Mouse (Mus musculus) liver, adult 2 months (tissue): ENCODE results near the gene Cma2. TPM values are rescaled to one million over a fixed set of nuclear protein-coding genes. Genes with fewer than 3 reads are reported as not detected.

Source experiments
- DNase-seq: peaks from one replicate; pipeline ENCODE4 v3.0.0-alpha.2; 2011; ENCODE audit warnings: low read depth, low spot score; ENCODE audit errors: extremely low read depth
- H3K27ac ChIP-seq: fragments of 200-500 bp; replicated peaks from 2 replicates; pipeline ENCODE4 v1.5.1; 2012; ENCODE audit warnings: low read depth, mild to moderate bottlenecking, control low read depth, inconsistent platforms, low read length; ENCODE audit not compliant: insufficient read depth
- H3K27me3 ChIP-seq: fragments of 200-500 bp; 2 replicates; pipeline ENCODE4 v1.6.1; 2012; ENCODE audit warnings: mild to moderate bottlenecking, moderate library complexity, low read length, inconsistent platforms; ENCODE audit not compliant: control insufficient read depth, insufficient read depth
- H3K36me3 ChIP-seq: fragments of 200-500 bp; 2 replicates; pipeline ENCODE4 v1.6.1; 2012; ENCODE audit warnings: low read length, inconsistent platforms; ENCODE audit not compliant: control insufficient read depth, insufficient read depth
- H3K4me1 ChIP-seq: fragments of 200-500 bp; 2 replicates; pipeline ENCODE4 v1.6.1; 2011; ENCODE audit warnings: low read length; ENCODE audit not compliant: control insufficient read depth, insufficient read depth
- H3K4me3 ChIP-seq: fragments of 200-500 bp; 2 replicates; pipeline ENCODE4 v1.5.1; 2011; ENCODE audit warnings: low read depth, mild to moderate bottlenecking, control low read depth, low read length, moderate library complexity; ENCODE audit not compliant: insufficient read depth
- H3K79me2 ChIP-seq: fragments of 200-500 bp; 2 replicates; pipeline ENCODE4 v1.6.1; 2012; ENCODE audit warnings: inconsistent platforms, mild to moderate bottlenecking, low read length, moderate library complexity; ENCODE audit not compliant: control insufficient read depth, insufficient read depth
- H3K9ac ChIP-seq: fragments of 200-500 bp; 2 replicates; pipeline ENCODE4 v1.6.1; 2012; ENCODE audit warnings: low read depth, mild to moderate bottlenecking, control low read depth, inconsistent platforms, low read length
- CTCF ChIP-seq: fragments of 200-500 bp; IDR thresholded peaks from 2 replicates; pipeline ENCODE4 v1.5.1; 2011; ENCODE audit warnings: low read depth, low read length, control low read depth
- POLR2A ChIP-seq: fragments of 200-500 bp; IDR thresholded peaks from 2 replicates; pipeline ENCODE4 v1.6.1; 2011; ENCODE audit warnings: low read length, control low read depth; ENCODE audit not compliant: insufficient read depth; ENCODE audit errors: extremely low read depth
- WGBS: fragments of 180-500 bp; shearing (Covaris S2); methylation state at CpG from one replicate; pipeline ENCODE4 v1.1.7; 2018; 5-methylcytosine and 5-hydroxymethylcytosine counted together
- polyA plus RNA-seq: library from polyadenylated mRNA; depleted of rRNA; stranded (reverse); fragments of >200 nt; gene quantifications from 2 replicates; pipeline ENCODE4 v1.2.3, GENCODE M21; 2012; rRNA removed
- total RNA-seq: library from RNA; depleted of rRNA; stranded (reverse); fragments of >200 nt; gene quantifications from 2 replicates; pipeline ENCODE4 v1.2.3, GENCODE M21; 2014; rRNA removed

The Cma2 gene
- total RNA-seq (not detected in 2 replicates), polyA plus RNA-seq (not detected in 2 replicates)

GRCm38 (mm10) chr14:55950346-55951030 lies at the start of gene Cma2:
Cma2 (plus strand) TSS chr14:55950980.
- no peaks in the 10 kb centered on the region for H3K27me3 ChIP-seq
- H3K4me1 ChIP-seq, result no peaks in the 10 kb centered on the region; the same call in 1 of the 2 replicates
- DNase-seq, result no peak
- no peak within 1 kb of the TSS for H3K9ac ChIP-seq
- H3K4me3 ChIP-seq, result no peak within 1 kb of the TSS
- H3K27ac ChIP-seq, result no peak within 1 kb of the TSS
- TF ChIP-seq CTCF, result no peak
- TF ChIP-seq POLR2A, result no peak
- H3K79me2 ChIP-seq, result no peaks in the 10 kb centered on the region
- H3K36me3 ChIP-seq, result no peaks in the 10 kb centered on the region
- WGBS, result 76% methylated on average over 6 of the region's 6 CpGs

- H3K9ac ChIP-seq, result no peak overlapping the region
- WGBS, result 7% methylated on average over 1 of the region's 1 CpGs
- H3K27me3 ChIP-seq, result no peaks in the 10 kb centered on the region
Observed at GRCm38 (mm10) chr14:55905518-55905917, 45.3 kb upstream of the Cma2 start.

GRCm38 (mm10) chr14:55913406-55913805 lies 37.4 kb upstream of the Cma2 start:
- TF ChIP-seq POLR2A (no peak), CTCF (no peak)

More at GRCm38 (mm10) chr14:55905518-55905917, 45.3 kb upstream of the Cma2 start:
- Histone ChIP-seq H3K4me3 (no peak overlapping the region), H3K79me2 (no peaks in the 10 kb centered on the region), H3K27ac (no peak overlapping the region), H3K4me1 (no peaks in the 10 kb centered on the region), H3K36me3 (no peaks in the 10 kb centered on the region)
- TF ChIP-seq POLR2A, result no peak
- TF ChIP-seq CTCF, result no peak
- no peak for DNase-seq

GRCm38 (mm10) chr14:55918240-55919082 lies 32.3 kb upstream of the Cma2 start:
- Histone ChIP-seq H3K36me3 (no peaks in the 10 kb centered on the region), H3K27me3 (no peaks in the 10 kb centered on the region), H3K4me1 (no peaks in the 10 kb centered on the region), H3K27ac (no peak overlapping the region), H3K4me3 (no peak overlapping the region), H3K9ac (no peak overlapping the region), H3K79me2 (no peaks in the 10 kb centered on the region)
- peak; percentile 74 for DNase-seq
- TF ChIP-seq CTCF (peak; percentile 61), POLR2A (no peak)
- WGBS, result 25% methylated on average over 14 of the region's 14 CpGs

More at GRCm38 (mm10) chr14:55913406-55913805, 37.4 kb upstream of the Cma2 start:
- H3K4me1 ChIP-seq, result no peaks in the 10 kb centered on the region
- H3K36me3 ChIP-seq, result no peaks in the 10 kb centered on the region
- WGBS, result 71% methylated on average over 4 of the region's 4 CpGs
- no peaks in the 10 kb centered on the region for H3K27me3 ChIP-seq
- H3K79me2 ChIP-seq, result no peaks in the 10 kb centered on the region
- DNase-seq, result no peak
- no peak overlapping the region for H3K4me3 ChIP-seq
- no peak overlapping the region for H3K27ac ChIP-seq
- no peak overlapping the region for H3K9ac ChIP-seq

- WGBS, result 66% methylated on average over 7 of the region's 7 CpGs
Observed at GRCm38 (mm10) chr14:55922475-55923232, 28.1 kb upstream of the Cma2 start.

More at GRCm38 (mm10) chr14:55922475-55923232, 28.1 kb upstream of the Cma2 start:
- H3K79me2 ChIP-seq, result no peaks in the 10 kb centered on the region
- no peaks in the 10 kb centered on the region for H3K27me3 ChIP-seq
- DNase-seq, result no peak
- H3K9ac ChIP-seq, result no peak overlapping the region
- no peak overlapping the region for H3K27ac ChIP-seq
- TF ChIP-seq POLR2A (no peak), CTCF (no peak)
- H3K4me1 ChIP-seq, result no peaks in the 10 kb centered on the region
- no peak overlapping the region for H3K4me3 ChIP-seq
- H3K36me3 ChIP-seq, result no peaks in the 10 kb centered on the region
